Mouse (Mus musculus): ENCODE data around the gene Ppm1h. TPM values are rescaled to one million over a fixed set of nuclear protein-coding genes. Genes with fewer than 3 reads are reported as not detected.

The Ppm1h gene
- polyA plus RNA-seq, 1 experiment = 0.13 TPM

DNA sequence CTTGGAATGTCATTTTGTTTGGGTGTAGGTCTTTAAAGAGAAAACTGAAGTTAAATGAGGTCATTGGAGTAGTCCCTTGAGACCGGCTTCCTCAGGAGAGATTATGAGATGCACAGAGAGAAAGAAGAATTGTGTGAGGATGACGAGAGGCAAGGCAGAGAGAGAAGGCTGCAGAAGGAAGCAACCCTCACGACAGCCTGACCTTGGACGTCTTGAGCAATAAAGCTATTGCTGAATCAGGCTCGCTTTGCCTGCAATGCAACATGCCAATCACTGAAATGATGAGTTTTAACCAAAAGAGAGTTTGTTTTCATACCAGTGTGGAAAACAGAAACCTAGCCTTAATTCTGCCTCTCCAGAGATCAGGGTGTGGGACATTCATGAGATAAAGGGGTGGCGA is 43.5 kb downstream of the Ppm1h start:
- Histone ChIP-seq H3K4me3 (no peak overlapping the region), H3K4me2 (ENCODE audit: low read depth) (no peak overlapping the region), H3K27me3 (ENCODE audit: control insufficient read depth, insufficient read depth, insufficient read length) (no peaks in the 10 kb centered on the region), H3K79me2 (ENCODE audit: control insufficient read depth, insufficient read depth) (no peaks in the 10 kb centered on the region), H3ac (ENCODE audit: control insufficient read depth, insufficient read length) (no peak overlapping the region), H3K36me3 (ENCODE audit: control insufficient read depth, insufficient read depth) (no peaks in the 10 kb centered on the region)
- TF ChIP-seq POLR2AphosphoS2 (IDR thresholded peaks at IDR 0.05; ENCODE audit: insufficient read length, low read depth) (no peak), POLR2A (IDR thresholded peaks at IDR 0.05; ENCODE audit: insufficient read length, low read depth) (no peak), TCF12 (IDR thresholded peaks at IDR 0.05; ENCODE audit: insufficient read depth, poor library complexity, severe bottlenecking) (no peak), SRF (IDR thresholded peaks at IDR 0.05; ENCODE audit: control insufficient read depth, insufficient read length, low read depth) (no peak), CEBPB (IDR thresholded peaks at IDR 0.05; ENCODE audit: insufficient read depth, poor library complexity, severe bottlenecking) (no peak), MYOD1 (IDR thresholded peaks at IDR 0.05; ENCODE audit: control insufficient read depth in 1 of 3, insufficient read length in 2 of 3, low read depth in 2 of 3) (no peak), REST (IDR thresholded peaks at IDR 0.05; ENCODE audit: insufficient read depth, insufficient read length) (no peak), E2F4 (IDR thresholded peaks at IDR 0.05; ENCODE audit: insufficient read depth) (no peak), MYOG (IDR thresholded peaks at IDR 0.05; ENCODE audit: control insufficient read depth in 1 of 3, insufficient read depth in 1 of 3, insufficient read length in 2 of 3, low read depth in 2 of 3) (no peak), MAX (IDR thresholded peaks at IDR 0.05; ENCODE audit: low read depth) (no peak), TCF3 (IDR thresholded peaks at IDR 0.05; ENCODE audit: insufficient read length, low read depth) (no peak)

DNA sequence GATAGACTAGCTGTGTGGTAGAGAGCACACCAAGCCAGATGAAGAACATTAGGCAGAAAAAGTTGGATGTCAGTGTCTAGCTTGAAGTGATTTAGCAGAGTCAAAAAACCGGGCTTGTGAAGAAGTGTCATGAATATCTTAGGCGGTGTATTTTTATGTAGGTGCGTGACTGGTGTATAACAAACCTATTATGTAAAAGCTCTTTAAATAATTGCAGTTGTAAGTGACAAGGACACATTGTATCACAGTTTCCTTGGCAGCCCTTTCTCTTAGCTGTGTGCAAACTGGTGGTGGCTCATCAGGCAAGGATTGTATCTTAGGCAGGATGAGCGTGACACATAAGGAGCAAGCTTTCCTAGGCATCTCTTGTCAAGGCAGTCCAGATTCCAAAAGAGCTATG is 46.1 kb downstream of the Ppm1h start:
- H3K36me3 ChIP-seq (ENCODE audit: control insufficient read depth, insufficient read depth) = no peaks in the 10 kb centered on the region
- no peaks in the 10 kb centered on the region for H3K79me2 ChIP-seq (ENCODE audit: control insufficient read depth, insufficient read depth)
- H3K4me3 ChIP-seq = no peak overlapping the region
- H3ac ChIP-seq (ENCODE audit: control insufficient read depth, insufficient read length) = no peak overlapping the region
- H3K4me2 ChIP-seq (ENCODE audit: low read depth) = no peak overlapping the region
- TF ChIP-seq CEBPB (IDR thresholded peaks at IDR 0.05; ENCODE audit: insufficient read depth, poor library complexity, severe bottlenecking) = no peak
- TF ChIP-seq E2F4 (IDR thresholded peaks at IDR 0.05; ENCODE audit: insufficient read depth) = no peak
- TF ChIP-seq POLR2A (IDR thresholded peaks at IDR 0.05; ENCODE audit: insufficient read length, low read depth) = no peak
- no peak for TF ChIP-seq MYOD1 (IDR thresholded peaks at IDR 0.05; ENCODE audit: control insufficient read depth in 1 of 3, insufficient read length in 2 of 3, low read depth in 2 of 3)
- no peak for TF ChIP-seq TCF12 (IDR thresholded peaks at IDR 0.05; ENCODE audit: insufficient read depth, poor library complexity, severe bottlenecking)
- TF ChIP-seq MYOG (IDR thresholded peaks at IDR 0.05; ENCODE audit: control insufficient read depth in 1 of 3, insufficient read depth in 1 of 3, insufficient read length in 2 of 3, low read depth in 2 of 3) = no peak
- no peak for TF ChIP-seq POLR2AphosphoS2 (IDR thresholded peaks at IDR 0.05; ENCODE audit: insufficient read length, low read depth)
- no peak for TF ChIP-seq REST (IDR thresholded peaks at IDR 0.05; ENCODE audit: insufficient read depth, insufficient read length)
- no peak for TF ChIP-seq SRF (IDR thresholded peaks at IDR 0.05; ENCODE audit: control insufficient read depth, insufficient read length, low read depth)
- no peak for TF ChIP-seq TCF3 (IDR thresholded peaks at IDR 0.05; ENCODE audit: insufficient read length, low read depth)
- no peak for TF ChIP-seq MAX (IDR thresholded peaks at IDR 0.05; ENCODE audit: low read depth)
- TF ChIP-seq USF1 (IDR thresholded peaks at IDR 0.05; ENCODE audit: low read depth) = no peak
- no peaks in the 10 kb centered on the region for H3K27me3 ChIP-seq (ENCODE audit: control insufficient read depth, insufficient read depth, insufficient read length)

DNA sequence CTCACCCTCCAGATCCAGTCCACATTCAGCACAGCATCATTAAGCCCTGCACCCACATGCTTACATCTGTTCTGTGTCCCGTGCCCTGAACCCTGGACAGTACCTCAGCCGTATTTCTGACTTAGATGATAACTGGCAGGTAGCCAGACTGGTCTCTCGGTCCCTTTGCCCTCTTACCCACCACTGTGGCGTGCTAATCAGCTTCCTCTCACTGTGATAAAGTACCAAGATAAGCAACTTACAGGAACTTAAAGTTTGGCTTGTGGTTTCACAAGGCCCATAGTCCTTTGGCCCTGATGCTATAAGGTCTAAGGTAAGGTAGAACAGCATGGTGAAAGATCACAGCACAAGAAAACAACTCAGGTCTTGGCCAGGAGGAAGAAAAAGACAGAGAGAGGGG is 48.7 kb downstream of the Ppm1h start:
- TF ChIP-seq TCF12 (IDR thresholded peaks at IDR 0.05; ENCODE audit: insufficient read depth, poor library complexity, severe bottlenecking) (no peak), TCF3 (IDR thresholded peaks at IDR 0.05; ENCODE audit: insufficient read length, low read depth) (no peak), CEBPB (IDR thresholded peaks at IDR 0.05; ENCODE audit: insufficient read depth, poor library complexity, severe bottlenecking) (no peak), SRF (IDR thresholded peaks at IDR 0.05; ENCODE audit: control insufficient read depth, insufficient read length, low read depth) (no peak), MAX (IDR thresholded peaks at IDR 0.05; ENCODE audit: low read depth) (no peak), POLR2AphosphoS2 (IDR thresholded peaks at IDR 0.05; ENCODE audit: insufficient read length, low read depth) (no peak), MYOD1 (IDR thresholded peaks at IDR 0.05; ENCODE audit: control insufficient read depth in 1 of 3, insufficient read length in 2 of 3, low read depth in 2 of 3) (no peak), USF1 (IDR thresholded peaks at IDR 0.05; ENCODE audit: low read depth) (no peak), REST (IDR thresholded peaks at IDR 0.05; ENCODE audit: insufficient read depth, insufficient read length) (no peak), E2F4 (IDR thresholded peaks at IDR 0.05; ENCODE audit: insufficient read depth) (no peak), POLR2A (IDR thresholded peaks at IDR 0.05; ENCODE audit: insufficient read length, low read depth) (no peak)
- no peaks in the 10 kb centered on the region for H3K27me3 ChIP-seq (ENCODE audit: control insufficient read depth, insufficient read depth, insufficient read length)
- H3ac ChIP-seq (ENCODE audit: control insufficient read depth, insufficient read length) = no peak overlapping the region
- H3K79me2 ChIP-seq (ENCODE audit: control insufficient read depth, insufficient read depth) = no peaks in the 10 kb centered on the region
- no peak overlapping the region for H3K4me2 ChIP-seq (ENCODE audit: low read depth)
- H3K36me3 ChIP-seq (ENCODE audit: control insufficient read depth, insufficient read depth) = no peaks in the 10 kb centered on the region
- no peak overlapping the region for H3K4me3 ChIP-seq

DNA sequence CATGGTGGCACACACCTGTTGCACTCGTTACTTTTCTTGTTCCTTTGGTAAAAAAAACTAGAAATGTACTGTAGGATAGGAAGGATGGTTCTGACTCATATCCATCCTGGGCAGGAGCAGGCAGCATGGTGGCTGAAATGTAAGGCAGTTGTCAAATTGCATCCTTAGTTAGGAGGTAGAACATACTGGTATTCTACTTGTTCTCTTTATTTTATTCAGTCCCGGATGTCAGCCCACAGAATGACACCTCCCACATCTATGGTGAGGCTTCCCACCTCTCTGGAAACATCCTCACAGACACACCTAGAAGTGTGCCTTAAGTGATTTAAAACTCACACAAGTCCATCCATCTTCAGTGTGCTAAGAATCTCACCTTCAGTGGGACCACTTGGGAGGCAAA is 49.6 kb downstream of the Ppm1h start:
- no peak for TF ChIP-seq MAX (IDR thresholded peaks at IDR 0.05; ENCODE audit: low read depth)
- TF ChIP-seq POLR2A (IDR thresholded peaks at IDR 0.05; ENCODE audit: insufficient read length, low read depth) = no peak
- no peak for TF ChIP-seq CEBPB (IDR thresholded peaks at IDR 0.05; ENCODE audit: insufficient read depth, poor library complexity, severe bottlenecking)
- TF ChIP-seq MYOG (IDR thresholded peaks at IDR 0.05; ENCODE audit: control insufficient read depth in 1 of 3, insufficient read depth in 1 of 3, insufficient read length in 2 of 3, low read depth in 2 of 3) = no peak
- no peak for TF ChIP-seq TCF3 (IDR thresholded peaks at IDR 0.05; ENCODE audit: insufficient read length, low read depth)
- TF ChIP-seq MYOD1 (IDR thresholded peaks at IDR 0.05; ENCODE audit: control insufficient read depth in 1 of 3, insufficient read length in 2 of 3, low read depth in 2 of 3) = no peak
- no peak for TF ChIP-seq SRF (IDR thresholded peaks at IDR 0.05; ENCODE audit: control insufficient read depth, insufficient read length, low read depth)
- TF ChIP-seq REST (IDR thresholded peaks at IDR 0.05; ENCODE audit: insufficient read depth, insufficient read length) = no peak
- TF ChIP-seq TCF12 (IDR thresholded peaks at IDR 0.05; ENCODE audit: insufficient read depth, poor library complexity, severe bottlenecking) = no peak
- TF ChIP-seq USF1 (IDR thresholded peaks at IDR 0.05; ENCODE audit: low read depth) = no peak
- no peak for TF ChIP-seq E2F4 (IDR thresholded peaks at IDR 0.05; ENCODE audit: insufficient read depth)
- no peak for TF ChIP-seq POLR2AphosphoS2 (IDR thresholded peaks at IDR 0.05; ENCODE audit: insufficient read length, low read depth)

More for the DNA sequence above, 49.6 kb downstream of the Ppm1h start:
- no peak overlapping the region for H3ac ChIP-seq (ENCODE audit: control insufficient read depth, insufficient read length)
- H3K4me2 ChIP-seq (ENCODE audit: low read depth) = no peak overlapping the region
- H3K79me2 ChIP-seq (ENCODE audit: control insufficient read depth, insufficient read depth) = no peaks in the 10 kb centered on the region
- no peak overlapping the region for H3K4me3 ChIP-seq
- H3K27me3 ChIP-seq (ENCODE audit: control insufficient read depth, insufficient read depth, insufficient read length) = no peaks in the 10 kb centered on the region
- H3K36me3 ChIP-seq (ENCODE audit: control insufficient read depth, insufficient read depth) = no peaks in the 10 kb centered on the region

All from myocyte (in vitro differentiated cells).